Mouse (Mus musculus) G1E-ER4 (cell line): Measurements from ENCODE around the gene Trim30c. TPM values are rescaled to one million over a fixed set of nuclear protein-coding genes. Genes with fewer than 3 reads are reported as not detected.

ENCODE experiments used
- GATA1 ChIP-seq: IDR thresholded peaks from one replicate; pipeline ENCODE4 v1.8.0; 2012; ENCODE audit warnings: low read length, inconsistent platforms
- polyA plus RNA-seq: library from polyadenylated mRNA; stranded (reverse); fragments of >175 nt; gene quantifications from 2 replicates; pipeline ENCODE4 v1.2.3, GENCODE M21; 2012

Trim30c gene
- not detected in 2 replicates for polyA plus RNA-seq

- TF ChIP-seq GATA1 = no peak
These were observed at the start of gene Trim30c for GRCm38 (mm10) chr7:104400698-104401097. Gene Trim30c (minus strand): TSS chr7:104400837.

GRCm38 (mm10) chr7:104445961-104446645, 45.5 kb upstream of the Trim30c start:
- no peak for TF ChIP-seq GATA1

GRCm38 (mm10) chr7:104404460-104404950, 3.9 kb upstream of the Trim30c start:
- TF ChIP-seq GATA1 = no peak

GRCm38 (mm10) chr7:104401140-104401539, 503 bp upstream of the Trim30c start:
- no peak for TF ChIP-seq GATA1

GRCm38 (mm10) chr7:104398492-104398891, 2.1 kb downstream of the Trim30c start:
- no peak for TF ChIP-seq GATA1

- no peak for TF ChIP-seq GATA1
These were observed 30.8 kb downstream of the Trim30c start, which contains the start of gene Trim30b for GRCm38 (mm10) chr7:104369736-104370414. Gene Trim30b (minus strand): TSS chr7:104369884.

GRCm38 (mm10) chr7:104366339-104366738, 34.3 kb downstream of the Trim30c start:
- no peak for TF ChIP-seq GATA1

- TF ChIP-seq GATA1 = no peak
These were observed 47.1 kb downstream of the Trim30c start for GRCm38 (mm10) chr7:104353600-104353967.

GRCm38 (mm10) chr7:104352717-104353599, 47.7 kb downstream of the Trim30c start, which contains the start of gene Trim12c:
Gene Trim12c (minus strand): TSS chr7:104353362.
- no peak for TF ChIP-seq GATA1

Other genes starting within 250 kb of the Trim30c start
- gene Olfm5, start 236.0 kb downstream of the Trim30c start, polyA plus RNA-seq = not detected in 2 replicates
- gene Olfr648, start 217.4 kb downstream of the Trim30c start, polyA plus RNA-seq = not detected in 2 replicates
- not detected in 2 replicates for gene Olfr649, start 204.9 kb downstream of the Trim30c start, polyA plus RNA-seq
- gene Trim6, start 182.0 kb downstream of the Trim30c start, polyA plus RNA-seq = not detected in 2 replicates
- 0.09 and 0.11 TPM in 2 replicates for gene Trim34a, start 156.4 kb downstream of the Trim30c start, polyA plus RNA-seq
- gene Trim5, start 112.7 kb downstream of the Trim30c start, polyA plus RNA-seq = not detected in 2 replicates
- not detected in 2 replicates for gene Trim12a, start 85.4 kb downstream of the Trim30c start, polyA plus RNA-seq
- gene Trim34b, start 71.4 kb downstream of the Trim30c start, polyA plus RNA-seq = 0.09 and 0.14 TPM in 2 replicates
- gene Trim12c, start 47.5 kb downstream of the Trim30c start, polyA plus RNA-seq = 1.2 and 1.5 TPM in 2 replicates
- not detected in 2 replicates for gene Trim30b, start 31.0 kb downstream of the Trim30c start, polyA plus RNA-seq
- not detected in 2 replicates for gene Trim30a, start 64.4 kb upstream of the Trim30c start, polyA plus RNA-seq
- gene Trim30d, start 107.0 kb upstream of the Trim30c start, polyA plus RNA-seq = not detected in 2 replicates
- not detected in 2 replicates for gene Olfr651, start 149.3 kb upstream of the Trim30c start, polyA plus RNA-seq
- not detected in 2 replicates for gene Olfr652, start 160.1 kb upstream of the Trim30c start, polyA plus RNA-seq
- not detected in 2 replicates for gene Olfr653, start 176.5 kb upstream of the Trim30c start, polyA plus RNA-seq
- gene Olfr654, start 186.2 kb upstream of the Trim30c start, polyA plus RNA-seq = not detected in 2 replicates
- gene Olfr655, start 200.9 kb upstream of the Trim30c start, polyA plus RNA-seq = not detected in 2 replicates
- gene Olfr656, start 213.1 kb upstream of the Trim30c start, polyA plus RNA-seq = not detected in 2 replicates
- not detected in 2 replicates for gene Olfr657, start 224.0 kb upstream of the Trim30c start, polyA plus RNA-seq
- gene Olfr658, start 246.5 kb upstream of the Trim30c start, polyA plus RNA-seq = not detected in 2 replicates